Mouse (Mus musculus) bone marrow macrophage, adult 2 months (primary cell): ENCODE data around the gene Ndufa10.

Experiments
- CTCF ChIP-seq: IDR thresholded peaks from 2 replicates; pipeline ENCODE4 v1.5.1; 2012; ENCODE audit warnings: low read depth, mild to moderate bottlenecking, low read length, moderate library complexity
- POLR2A ChIP-seq: IDR thresholded peaks from 2 replicates; pipeline ENCODE4 v1.6.1; 2012; ENCODE audit warnings: mild to moderate bottlenecking, low read depth, low read length, borderline replicate concordance

GRCm38 (mm10) chr1:92432791-92433190 lies 40.9 kb downstream of the Ndufa10 start:
- TF ChIP-seq CTCF: no peak
- TF ChIP-seq POLR2A: no peak
